Mouse (Mus musculus): ENCODE results near the gene Syne4.

Gene Syne4

GRCm38 (mm10) chr7:30314721-30315155 lies at the start of gene Syne4:
Gene Syne4, plus strand, starts transcription at chr7:30314807.
- no peak for DNase-seq

GRCm38 (mm10) chr7:30265041-30265440 lies 49.6 kb upstream of the Syne4 start:
- DNase-seq: peak; percentile 30

DNA sequence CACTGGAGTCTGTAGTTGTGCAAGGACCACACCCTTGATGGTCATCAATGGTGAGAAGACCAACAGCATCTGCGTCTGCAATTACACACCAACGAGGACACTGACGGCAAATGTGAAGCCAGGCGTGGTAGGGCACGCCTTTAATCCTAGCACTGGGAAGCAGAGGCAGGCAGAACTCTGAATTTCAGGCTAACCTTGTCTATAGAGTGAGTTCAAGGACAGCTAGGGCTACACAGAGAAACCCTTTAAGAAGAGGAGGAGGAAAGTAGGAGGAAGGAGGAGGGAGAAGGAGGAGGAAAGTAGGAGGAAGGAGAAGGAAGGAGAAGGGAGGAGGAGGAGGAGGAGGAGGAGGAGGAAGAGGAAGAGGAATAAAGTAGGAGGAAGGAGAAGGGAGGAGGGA lies 49.1 kb upstream of the Syne4 start:
- no peak for DNase-seq

GRCm38 (mm10) chr7:30265935-30266334 lies 48.7 kb upstream of the Syne4 start:
- DNase-seq: no peak

GRCm38 (mm10) chr7:30266780-30267179 lies 47.8 kb upstream of the Syne4 start:
- DNase-seq: no peak

GRCm38 (mm10) chr7:30269641-30270040 lies 45.0 kb upstream of the Syne4 start:
- no peak for DNase-seq

DNA sequence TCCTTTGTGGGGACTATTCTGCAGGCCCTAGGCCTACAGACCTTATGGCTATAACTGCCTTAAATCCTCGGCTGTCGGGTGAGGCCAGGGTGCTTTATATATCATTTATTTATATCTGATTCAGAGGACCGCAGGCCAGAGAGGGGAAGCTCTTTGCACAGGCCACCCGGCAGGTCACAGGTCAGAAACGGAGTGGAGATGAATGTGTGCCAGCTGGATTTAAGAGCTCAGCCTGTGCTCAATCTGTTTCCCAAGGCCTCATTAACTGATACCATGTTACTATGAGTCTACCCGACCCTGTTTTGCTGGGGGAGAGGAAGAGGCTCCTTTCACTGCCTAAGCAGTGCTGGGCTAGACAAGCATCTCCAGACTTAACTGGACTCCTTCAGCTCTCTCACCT lies 40.2 kb upstream of the Syne4 start:
- DNase-seq: peak; percentile 40

DNA sequence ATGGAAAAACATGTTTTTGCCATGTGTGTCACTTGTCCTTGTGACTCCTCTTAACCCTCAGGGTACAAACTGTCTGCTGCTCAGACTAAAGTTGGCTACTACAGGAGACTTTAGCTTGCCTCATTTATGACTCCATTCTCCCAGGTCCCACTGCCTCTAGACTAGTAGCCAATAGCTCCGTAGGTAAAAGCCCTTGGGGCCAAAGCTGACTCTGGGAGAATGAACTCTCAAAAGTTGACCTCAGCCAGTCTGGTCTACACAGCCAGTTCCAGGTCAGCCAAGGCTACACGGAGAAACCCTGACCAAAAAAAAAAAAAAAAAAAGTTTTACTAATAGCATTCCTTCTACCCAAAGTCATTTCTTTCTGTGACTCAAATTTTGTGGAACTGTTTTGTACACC lies 35.7 kb upstream of the Syne4 start:
- DNase-seq: no peak

- DNase-seq: no peak
Observed at GRCm38 (mm10) chr7:30279536-30279935, 35.1 kb upstream of the Syne4 start.

- peak; percentile 96 for DNase-seq
Observed at GRCm38 (mm10) chr7:30279951-30280669, 34.5 kb upstream of the Syne4 start, which contains the start of the genes Thap8 and Wdr62. Gene Thap8, plus strand, starts transcription at chr7:30280094. Gene Wdr62, minus strand, starts transcription at chr7:30280419.

DNA sequence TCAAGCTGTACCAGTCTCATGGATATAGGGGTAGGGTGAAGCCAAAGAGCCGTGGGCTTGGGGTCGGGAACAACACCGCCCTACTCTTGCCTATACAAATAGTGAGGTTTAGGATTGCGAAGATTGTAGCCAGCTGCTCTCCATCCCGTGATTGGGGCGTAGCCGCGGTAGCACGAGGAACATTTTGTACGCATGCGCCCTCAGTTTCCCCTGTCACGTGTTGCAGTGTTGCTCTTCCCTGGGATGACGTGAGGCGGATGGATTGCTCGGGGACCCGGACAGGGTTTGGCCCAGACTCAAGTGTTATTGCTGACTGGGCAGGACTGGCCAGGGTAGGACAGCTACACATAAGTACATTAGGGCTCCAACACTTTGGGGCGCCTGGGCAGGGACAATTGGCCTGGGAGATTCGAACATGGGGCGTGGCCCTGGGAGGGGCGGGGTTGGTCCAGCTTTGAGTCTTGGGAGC lies 33.9 kb upstream of the Syne4 start:
- DNase-seq: peak; percentile 94

GRCm38 (mm10) chr7:30281522-30281921 lies 33.1 kb upstream of the Syne4 start:
- DNase-seq: no peak

DNA sequence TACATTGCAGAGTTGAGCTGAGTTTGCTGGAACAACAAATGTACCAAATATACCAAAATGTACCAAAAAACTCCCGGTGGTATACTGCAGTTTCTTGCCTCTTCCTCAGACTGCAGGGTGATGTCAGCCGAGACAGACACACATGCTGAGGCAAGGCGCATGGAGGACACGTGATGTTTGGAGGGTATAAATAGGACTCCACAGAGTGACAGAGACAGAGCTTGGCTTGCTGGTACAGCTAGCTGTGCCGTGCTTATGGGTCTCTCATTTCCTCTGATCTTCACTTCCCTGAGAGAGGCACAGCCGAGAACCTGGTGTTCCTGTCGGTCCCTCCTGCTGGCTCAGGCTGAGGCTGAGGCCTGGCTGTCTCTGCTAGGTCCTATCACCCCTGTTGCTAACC lies 31.9 kb upstream of the Syne4 start:
- no peak for DNase-seq

DNA sequence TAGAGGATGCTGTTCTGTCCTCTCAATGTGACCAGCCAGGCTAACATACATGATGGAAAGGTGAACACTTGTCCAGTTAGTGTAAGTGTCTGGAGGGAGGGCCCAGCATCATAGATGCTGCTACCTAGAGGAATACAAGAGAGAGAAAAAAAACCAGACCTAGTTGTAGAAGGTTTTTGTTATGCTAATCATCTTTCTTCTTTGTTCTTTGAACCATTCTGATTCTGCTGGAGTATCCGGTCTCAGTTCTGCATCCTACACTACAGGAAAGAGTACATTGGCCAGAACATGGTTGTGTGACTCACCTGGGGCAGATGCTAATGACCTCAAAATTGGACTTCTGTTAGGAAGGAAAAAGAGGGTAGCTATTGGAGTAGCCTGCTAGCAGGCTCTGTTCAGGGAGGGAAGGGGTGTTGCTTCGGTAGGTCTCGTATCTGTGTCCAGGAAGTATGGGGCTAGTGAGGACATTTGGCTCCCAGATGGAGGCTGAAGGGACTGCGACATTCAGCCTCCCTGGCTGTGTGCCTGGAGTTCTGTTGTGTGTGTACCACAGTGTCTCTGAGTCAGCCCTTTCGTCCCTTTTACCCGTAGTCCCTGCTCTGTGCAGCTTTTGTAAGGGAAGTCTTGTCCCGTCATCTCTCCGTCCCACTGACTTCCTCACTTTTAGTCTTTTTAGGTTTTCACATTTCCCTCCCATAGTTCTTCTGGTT lies 27.8 kb upstream of the Syne4 start:
- DNase-seq: no peak

GRCm38 (mm10) chr7:30288046-30288445 lies 26.6 kb upstream of the Syne4 start:
- DNase-seq: no peak

DNA sequence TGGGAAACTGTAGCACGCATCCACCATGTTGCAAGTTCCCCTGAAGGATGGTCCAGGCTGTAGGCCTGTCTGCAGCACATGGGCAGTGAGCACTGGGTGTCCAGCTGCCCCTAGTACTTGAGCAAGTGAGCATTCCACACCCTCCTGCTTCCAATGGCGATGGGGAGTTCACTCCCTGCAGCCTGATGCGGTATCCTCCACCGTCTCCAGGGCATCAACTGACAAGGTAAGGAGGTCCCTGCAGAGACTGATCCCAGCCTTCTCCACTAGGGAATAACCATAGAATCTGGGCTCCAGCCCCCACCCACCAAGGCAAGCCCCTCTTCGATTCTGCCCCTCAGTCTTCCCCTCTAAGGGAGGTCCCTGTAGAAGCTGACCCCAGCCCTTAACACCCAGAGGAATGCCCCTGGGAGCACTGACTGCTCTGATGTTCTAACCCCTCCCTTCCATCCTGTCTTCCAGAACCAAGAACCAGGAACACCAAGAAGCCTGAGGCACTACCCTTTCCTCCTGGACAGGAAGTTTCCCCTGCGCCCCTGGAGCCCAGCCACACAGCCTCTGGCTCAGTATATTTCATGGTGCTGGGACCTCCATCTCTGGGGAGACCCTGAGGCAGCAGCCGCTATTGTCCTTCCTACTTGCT lies 25.4 kb upstream of the Syne4 start:
- DNase-seq: no peak

- no peak for DNase-seq
Observed at GRCm38 (mm10) chr7:30289714-30290399, 24.8 kb upstream of the Syne4 start.

GRCm38 (mm10) chr7:30291215-30292131 lies 23.1 kb upstream of the Syne4 start, which contains the start of gene Clip3:
Gene Clip3, plus strand, starts transcription at chr7:30291728.
- DNase-seq: no peak

GRCm38 (mm10) chr7:30293795-30294194 lies 20.8 kb upstream of the Syne4 start:
- no peak for DNase-seq

DNA sequence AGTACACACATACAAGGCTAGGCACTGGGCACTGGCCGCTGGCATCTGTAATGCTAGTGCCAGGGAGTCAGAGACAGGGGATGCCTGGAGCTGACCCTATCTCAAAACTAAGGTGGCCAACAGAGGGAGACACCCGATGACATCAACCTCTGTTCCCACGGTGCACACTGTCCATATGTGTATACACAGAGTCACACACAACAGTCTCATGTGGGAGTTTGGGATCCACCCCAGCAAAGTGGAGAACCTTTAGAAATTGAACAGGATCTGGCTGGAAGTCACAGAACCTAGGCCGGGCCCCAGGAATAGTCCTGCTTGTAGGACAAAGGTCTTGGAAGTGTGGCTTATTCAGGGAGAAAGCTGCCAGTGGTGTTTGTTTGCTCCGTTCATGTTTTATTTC lies 20.3 kb upstream of the Syne4 start:
- no peak for DNase-seq

DNA sequence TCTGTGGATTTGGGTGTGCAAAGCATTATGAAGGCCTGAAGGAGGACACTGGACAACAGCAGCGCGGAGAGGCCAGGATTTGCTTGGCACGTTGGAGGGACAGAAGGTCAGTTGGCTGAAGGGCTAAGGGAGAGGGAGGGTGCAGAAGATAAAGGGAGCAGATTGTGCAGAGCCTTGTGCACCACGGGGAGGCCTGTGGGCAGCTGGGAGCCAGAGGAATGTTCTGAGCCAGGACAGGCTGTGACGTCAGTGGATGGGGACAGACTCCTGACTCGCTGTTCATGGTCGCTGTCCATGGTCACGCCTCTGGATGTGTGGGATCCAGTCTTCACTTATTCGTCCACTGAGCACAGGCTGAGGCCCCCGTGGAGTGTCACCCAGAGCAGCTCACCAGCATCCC lies 19.5 kb upstream of the Syne4 start:
- no peak for DNase-seq

GRCm38 (mm10) chr7:30296816-30297215 lies 17.8 kb upstream of the Syne4 start:
- no peak for DNase-seq

All from lung, postnatal 36 days (tissue).